23 mouse cellular contexts compared by ENCODE assay signal in the genomic region with DNA sequence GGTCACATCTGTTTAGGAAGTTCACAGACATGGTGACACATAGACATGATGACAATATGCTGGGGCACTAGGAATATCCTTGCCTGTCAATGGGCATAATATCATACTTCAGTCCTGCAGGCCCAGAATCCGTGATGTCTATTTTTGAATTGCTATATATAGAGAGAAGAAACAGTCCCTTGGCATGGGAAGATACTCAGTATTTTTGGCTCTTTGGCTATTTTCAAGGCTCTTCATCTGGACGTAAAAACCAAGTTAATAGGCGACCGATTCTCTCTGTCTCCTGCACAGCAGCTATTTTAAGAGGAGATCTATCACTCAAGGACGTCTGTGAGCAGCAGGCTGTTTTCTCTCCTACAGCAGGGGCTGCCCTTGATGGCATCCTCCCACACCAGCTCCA.
DNase-seq lines count a peak whose midpoint lies in the region; ATAC-seq and TF ChIP-seq lines count a peak whose summit lies in the region.
"Had no signal": no experiment of that assay in that cellular context is flagged by ENCODE, and none has a peak within 500 bp of the region (broad histone marks: within the 10 kb centered on the region; RNA-seq: fewer than 3 reads in every experiment).

No protein-coding gene starts in this region.

- H3K27me3 ChIP-seq in heart, embryonic 11.5 days (ENCODE audit: control insufficient read depth, insufficient read depth, low read length) = no peaks in the 10 kb centered on the region
- no peaks in the 10 kb centered on the region for H3K27me3 ChIP-seq in hindbrain, embryonic 10.5 days (ENCODE audit: insufficient read depth, poor library complexity, severe bottlenecking)
- H3K27me3 ChIP-seq: embryonic facial prominence, embryonic 13.5 days; embryonic facial prominence, embryonic 15.5 days; forebrain, embryonic 12.5 days had no signal

- TF ChIP-seq POLR2A in cortical plate, adult 2 months (IDR thresholded peaks at IDR 0.05; ENCODE audit: extremely low read depth, insufficient read depth, low read length) = no peak

- DNase-seq in heart, adult 11 months = peak; percentile 59
- peak; percentile 44 for DNase-seq in ovary, adult 18-20 months (ENCODE audit: low spot score)
- no peak for DNase-seq in ovary, postnatal 10 days (ENCODE audit: low spot score)
- peak; percentile 60 for DNase-seq in brain, adult 2 months (ENCODE audit: low read depth, low spot score)
- no peak for DNase-seq in gastrocnemius, postnatal 10 days
- DNase-seq in hindbrain, embryonic 10.5 days (ENCODE audit: low spot score) = no peak
- DNase-seq: adrenal gland, adult 2 months; adrenal gland, postnatal 10 days; adrenal gland, postnatal 25 days; cerebellum, adult 11-12 months; cerebellum, adult 9-10 months; cerebellum, postnatal 10 days; cerebellum, postnatal 25 days; embryo, embryonic 11 days had no signal

- H3K9ac ChIP-seq in heart, embryonic 11.5 days (ENCODE audit: low read depth, low read length) = no peak overlapping the region
- H3K9ac ChIP-seq: embryonic facial prominence, embryonic 13.5 days; embryonic facial prominence, embryonic 15.5 days; forebrain, embryonic 12.5 days had no signal

- WGBS in heart, embryonic 11.5 days (ENCODE audit: insufficient replicate concordance) = 48% methylated on average over 5 of the region's 5 CpGs
- WGBS in hindbrain, embryonic 10.5 days = 83% methylated on average over 5 of the region's 5 CpGs

- H3K4me2 ChIP-seq in heart, embryonic 11.5 days = no peak overlapping the region
- H3K4me2 ChIP-seq: embryonic facial prominence, embryonic 13.5 days; embryonic facial prominence, embryonic 15.5 days; forebrain, embryonic 12.5 days had no signal

- H3K9me3 ChIP-seq in heart, embryonic 11.5 days (replicated peaks; ENCODE audit: control insufficient read depth, low read length) = no peaks in the 10 kb centered on the region
- H3K9me3 ChIP-seq in hindbrain, embryonic 10.5 days = no peaks in the 10 kb centered on the region
- H3K9me3 ChIP-seq: embryonic facial prominence, embryonic 13.5 days; embryonic facial prominence, embryonic 15.5 days; forebrain, embryonic 10.5 days; forebrain, embryonic 12.5 days had no signal

- no peaks in the 10 kb centered on the region for H3K36me3 ChIP-seq in heart, embryonic 11.5 days (ENCODE audit: control insufficient read depth, insufficient read depth, low read length)
- H3K36me3 ChIP-seq in hindbrain, embryonic 10.5 days = no peaks in the 10 kb centered on the region
- H3K36me3 ChIP-seq: embryonic facial prominence, embryonic 13.5 days; embryonic facial prominence, embryonic 15.5 days; forebrain, embryonic 10.5 days; forebrain, embryonic 12.5 days had no signal

- H3K4me1 ChIP-seq in heart, embryonic 11.5 days (ENCODE audit: control insufficient read depth, insufficient read depth, low read length) = no peaks in the 10 kb centered on the region
- H3K4me1 ChIP-seq in cortical plate, adult 2 months (ENCODE audit: control insufficient read depth, insufficient read depth, low read length) = peaks cover 10% of the 10 kb centered on the region
- no peaks in the 10 kb centered on the region for H3K4me1 ChIP-seq in hindbrain, embryonic 10.5 days (replicated peaks)
- H3K4me1 ChIP-seq: embryonic facial prominence, embryonic 13.5 days; embryonic facial prominence, embryonic 15.5 days; forebrain, embryonic 10.5 days; forebrain, embryonic 12.5 days had no signal

- H3K27ac ChIP-seq in heart, embryonic 11.5 days (ENCODE audit: low read depth, low read length) = no peak overlapping the region
- H3K27ac ChIP-seq in cortical plate, adult 2 months (ENCODE audit: insufficient read depth, low read length) = peak overlapping the region; percentile 53; the same call in 1 of the 2 replicates
- no peak overlapping the region for H3K27ac ChIP-seq in hindbrain, embryonic 10.5 days
- H3K27ac ChIP-seq: embryonic facial prominence, embryonic 13.5 days; embryonic facial prominence, embryonic 15.5 days; forebrain, embryonic 10.5 days; forebrain, embryonic 12.5 days had no signal

- no peak for TF ChIP-seq CTCF in cortical plate, adult 2 months (IDR thresholded peaks at IDR 0.05; ENCODE audit: extremely low read depth, insufficient read depth, low read length)

- ATAC-seq in heart, embryonic 11.5 days (replicated peaks; ENCODE audit: insufficient number of reproducible peaks, low FRiP score, low TSS enrichment) = no peak
- ATAC-seq: forebrain, embryonic 14.5 days; forebrain, embryonic 16.5 days had no signal

- H3K4me3 ChIP-seq in heart, embryonic 11.5 days (ENCODE audit: low read depth, low read length) = no peak overlapping the region
- no peak overlapping the region for H3K4me3 ChIP-seq in cortical plate, adult 2 months (ENCODE audit: insufficient read depth, low read length)
- H3K4me3 ChIP-seq in hindbrain, embryonic 10.5 days = no peak overlapping the region
- H3K4me3 ChIP-seq: embryonic facial prominence, embryonic 13.5 days; embryonic facial prominence, embryonic 15.5 days; erythroblast, embryonic 14.5 days; forebrain, embryonic 10.5 days; forebrain, embryonic 12.5 days had no signal

Comparison
In these comparisons a context has a peak if more than half of its experiments do, and no peak if none do; other contexts are left out.
1. DNase-seq: peak in heart, adult 11 months (single experiment), ovary, adult 18-20 months (single experiment) and brain, adult 2 months (single experiment); none in ovary, postnatal 10 days (single experiment), gastrocnemius, postnatal 10 days (single experiment) and hindbrain, embryonic 10.5 days (single experiment).